Mouse (Mus musculus) limb, embryonic 10.5 days (tissue): ENCODE results near the gene Prim2. TPM values are rescaled to one million over a fixed set of nuclear protein-coding genes. Genes with fewer than 3 reads are reported as not detected.

Experiments used
- DNase-seq: peaks from one replicate; pipeline ENCODE4 v3.0.0-alpha.2; 2017; ENCODE audit warnings: low spot score
- H3K27ac ChIP-seq: fragments of 300-500 bp; sonication (generic); 2 replicates; pipeline ENCODE4 v1.5.1; 2016; ENCODE audit warnings: mild to moderate bottlenecking
- H3K27me3 ChIP-seq: fragments of 300-500 bp; sonication (generic); 2 replicates; pipeline ENCODE4 v1.6.1; 2016; ENCODE audit warnings: low read depth, mild to moderate bottlenecking; ENCODE audit not compliant: poor library complexity, severe bottlenecking
- H3K36me3 ChIP-seq: fragments of 300-500 bp; sonication (generic); 2 replicates; pipeline ENCODE4 v1.6.1; 2016; ENCODE audit warnings: mild to moderate bottlenecking, moderate library complexity
- H3K4me1 ChIP-seq: fragments of 300-500 bp; sonication (generic); 2 replicates; pipeline ENCODE4 v1.6.1; 2016
- H3K4me3 ChIP-seq: fragments of 300-500 bp; sonication (generic); 2 replicates; pipeline ENCODE4 v1.5.1; 2016; ENCODE audit warnings: mild to moderate bottlenecking, moderate library complexity
- H3K9me3 ChIP-seq: fragments of 300-500 bp; sonication (generic); replicated peaks from 2 replicates; pipeline ENCODE4 v1.6.1; 2016; ENCODE audit warnings: mild to moderate bottlenecking
- WGBS: fragments of 180-500 bp; shearing (Covaris S2); methylation state at CpG from one replicate; pipeline ENCODE4 v1.1.7; 2016; 5-methylcytosine and 5-hydroxymethylcytosine counted together
- polyA plus RNA-seq: library from polyadenylated mRNA; unstranded; fragments of >200 nt; fragmentation: Nextera tagmentation; extraction: Ambion mirVana; gene quantifications from 2 replicates; pipeline ENCODE4 v1.2.1, GENCODE M21; 2016

The Prim2 gene
- polyA plus RNA-seq, 1 experiment from 2014 or later = 54.5 TPM

DNA sequence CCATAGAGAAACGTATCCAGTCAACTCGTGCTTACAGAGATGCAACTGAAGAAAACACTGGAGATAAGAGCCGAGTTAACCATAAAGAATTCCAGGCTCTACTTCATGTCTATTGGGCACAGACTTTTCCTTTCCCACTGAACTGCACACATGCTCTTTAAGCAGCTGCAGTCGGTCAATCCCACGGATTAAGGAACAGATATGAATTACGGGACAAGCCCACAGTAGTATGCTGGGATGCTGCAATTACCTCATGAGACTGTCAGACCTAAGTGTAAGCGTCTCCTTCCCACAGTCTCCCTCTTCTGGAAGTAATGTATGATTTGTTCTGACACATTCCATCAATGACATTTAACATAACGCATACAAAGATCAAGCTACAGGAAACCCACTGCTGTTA, 154.5 kb downstream of the Prim2 start:
- Histone ChIP-seq H3K27me3 (no peaks in the 10 kb centered on the region), H3K36me3 (0 out of 2 replicates have a peak, but pooled peaks cover 4% of the 10 kb centered on the region), H3K9me3 (no peaks in the 10 kb centered on the region), H3K27ac (no peak overlapping the region), H3K4me3 (no peak overlapping the region), H3K4me1 (no peaks in the 10 kb centered on the region)
- WGBS = 89% methylated on average over 8 of the region's 8 CpGs
- no peak for DNase-seq

DNA sequence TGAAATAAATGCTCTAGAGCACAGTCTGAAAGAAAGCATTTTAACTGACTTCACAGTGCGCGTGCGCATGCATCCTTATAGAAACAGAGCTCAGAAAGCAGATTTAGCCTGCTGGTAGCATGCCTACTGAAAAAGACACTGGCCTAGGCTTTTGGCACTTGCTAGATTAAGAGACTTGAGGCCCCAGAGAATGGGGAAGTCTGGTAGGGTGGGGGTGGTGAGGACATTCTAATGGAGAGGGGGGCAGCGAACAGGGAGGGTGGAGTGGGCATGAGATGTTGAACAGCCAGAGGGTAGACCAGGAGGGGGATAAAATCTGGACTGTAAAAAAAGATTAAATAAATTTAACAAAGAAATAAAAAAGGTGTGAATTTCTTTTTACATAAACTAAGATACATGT, 158.3 kb downstream of the Prim2 start:
- Histone ChIP-seq H3K27ac (no peak overlapping the region), H3K27me3 (no peaks in the 10 kb centered on the region), H3K4me3 (no peak overlapping the region), H3K36me3 (0 out of 2 replicates have a peak, but pooled peaks cover 4% of the 10 kb centered on the region), H3K9me3 (no peaks in the 10 kb centered on the region), H3K4me1 (no peaks in the 10 kb centered on the region)
- 99% methylated on average over 4 of the region's 4 CpGs for WGBS
- DNase-seq = no peak

DNA sequence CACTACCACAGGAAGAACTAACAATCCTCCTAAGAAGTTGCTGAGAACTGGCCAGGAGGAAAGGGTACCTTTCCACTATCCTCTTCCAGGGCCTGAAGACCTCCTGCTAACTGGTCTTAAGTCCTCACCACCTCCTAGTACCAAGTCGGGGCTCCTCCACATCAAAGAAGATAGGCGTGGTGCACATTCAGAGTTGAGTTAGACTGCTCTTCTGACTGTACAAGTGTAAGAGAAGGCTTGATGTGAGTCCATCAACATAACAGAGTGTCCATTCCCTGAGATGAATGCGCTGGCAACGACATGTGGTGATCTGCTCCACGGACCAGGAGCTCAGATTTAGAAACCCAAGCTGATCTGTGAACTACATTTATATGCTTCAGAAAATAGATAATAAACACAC, 165.2 kb downstream of the Prim2 start:
- 95% methylated on average over 5 of the region's 5 CpGs for WGBS
- Histone ChIP-seq H3K27ac (no peak overlapping the region), H3K4me1 (peaks cover 16% of the 10 kb centered on the region), H3K4me3 (no peak overlapping the region), H3K27me3 (no peaks in the 10 kb centered on the region), H3K36me3 (peaks cover 5% of the 10 kb centered on the region; the same call in 1 of the 2 replicates), H3K9me3 (no peaks in the 10 kb centered on the region)
- DNase-seq = no peak

DNA sequence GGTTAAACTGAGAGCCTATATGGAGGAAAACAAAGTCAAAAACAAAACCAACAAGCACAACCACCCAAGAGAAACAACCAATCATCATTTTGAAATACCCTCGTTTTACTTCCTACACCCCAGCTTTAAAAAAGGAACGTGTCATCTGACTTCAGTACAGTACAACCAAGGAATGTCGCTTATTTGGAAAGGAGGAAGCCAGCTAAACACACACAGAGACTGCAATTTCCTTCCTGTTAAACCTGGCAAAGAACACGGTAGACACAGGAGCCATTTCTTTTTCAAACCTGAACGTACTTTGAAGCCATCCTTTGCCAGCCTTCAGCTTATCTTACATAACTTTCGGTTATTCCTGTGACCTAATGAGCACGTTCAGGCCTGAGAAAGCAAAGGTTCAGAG, 166.7 kb downstream of the Prim2 start:
- H3K4me1 ChIP-seq = peaks cover 16% of the 10 kb centered on the region
- H3K36me3 ChIP-seq = peaks cover 5% of the 10 kb centered on the region; the same call in 1 of the 2 replicates
- no peaks in the 10 kb centered on the region for H3K27me3 ChIP-seq
- no peak overlapping the region for H3K27ac ChIP-seq
- H3K4me3 ChIP-seq = no peak overlapping the region
- H3K9me3 ChIP-seq = no peaks in the 10 kb centered on the region
- WGBS = 69% methylated on average over 7 of the region's 7 CpGs
- DNase-seq = no peak

DNA sequence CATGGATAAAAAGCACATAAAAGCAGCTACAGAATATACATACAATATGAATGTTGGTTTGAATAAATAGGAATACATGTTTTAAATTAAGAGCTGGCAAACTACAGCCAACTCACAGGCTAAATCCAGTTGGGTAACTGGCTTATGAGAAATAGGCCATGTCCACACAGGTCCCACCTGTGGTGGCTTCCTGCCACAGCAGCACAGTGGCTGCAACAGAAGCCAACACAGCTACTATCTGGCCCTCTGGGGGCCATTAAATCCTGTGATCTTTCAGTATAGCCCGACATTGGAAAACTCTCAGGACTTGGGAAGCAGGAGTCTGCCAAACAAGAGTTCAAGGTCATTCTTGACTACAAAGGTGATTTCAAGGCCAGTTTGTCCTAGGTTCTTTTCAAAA, 167.3 kb downstream of the Prim2 start:
- no peak overlapping the region for H3K4me3 ChIP-seq
- H3K27me3 ChIP-seq = no peaks in the 10 kb centered on the region
- no peaks in the 10 kb centered on the region for H3K9me3 ChIP-seq
- H3K27ac ChIP-seq = no peak overlapping the region
- DNase-seq = no peak
- 56% methylated on average over 1 of the region's 1 CpGs for WGBS
- H3K4me1 ChIP-seq = peaks cover 16% of the 10 kb centered on the region
- H3K36me3 ChIP-seq = peaks cover 5% of the 10 kb centered on the region; the same call in 1 of the 2 replicates

DNA sequence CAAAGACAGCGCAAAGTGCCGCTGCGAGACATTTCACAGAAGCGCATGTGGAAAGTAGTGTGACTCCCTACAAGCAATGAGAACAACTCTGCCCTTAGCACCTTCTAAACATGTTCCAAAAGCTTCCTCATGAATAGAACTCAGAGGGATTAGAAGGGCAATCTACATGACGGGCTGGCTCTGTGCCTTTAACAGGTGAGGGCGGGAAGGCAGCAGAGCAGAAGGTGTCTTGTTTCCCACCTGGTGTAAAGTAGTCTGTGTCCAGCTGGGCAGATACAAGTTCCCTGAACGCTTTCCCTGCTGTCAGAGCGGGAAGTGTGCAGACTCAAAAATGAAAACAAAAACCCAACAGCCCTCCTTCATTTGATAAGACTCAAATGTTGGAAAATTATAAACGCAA, 169.5 kb downstream of the Prim2 start:
- H3K9me3 ChIP-seq = no peaks in the 10 kb centered on the region

DNA sequence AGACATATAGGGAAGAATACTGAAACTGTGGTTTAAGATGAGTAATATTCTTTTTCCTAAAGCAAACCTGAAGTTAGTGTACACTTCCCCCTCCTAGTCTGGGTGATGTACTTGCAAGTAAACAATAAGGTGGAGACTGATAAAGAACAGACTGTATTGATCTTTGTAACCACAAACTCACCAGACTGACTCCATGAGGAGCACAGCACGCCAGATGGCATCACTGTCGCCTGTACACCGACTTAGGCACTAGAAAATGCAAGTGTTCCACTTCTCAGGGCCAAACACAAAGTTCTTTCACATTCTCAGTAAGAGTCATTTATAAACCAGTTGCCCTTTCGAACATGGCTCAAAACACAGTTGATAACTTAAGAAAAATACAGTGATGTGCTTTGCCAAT, 170.0 kb downstream of the Prim2 start:
- Histone ChIP-seq H3K36me3 (peaks cover 5% of the 10 kb centered on the region; the same call in 1 of the 2 replicates), H3K4me1 (peaks cover 16% of the 10 kb centered on the region), H3K27ac (no peak overlapping the region), H3K9me3 (no peaks in the 10 kb centered on the region), H3K27me3 (no peaks in the 10 kb centered on the region), H3K4me3 (no peak overlapping the region)
- DNase-seq = no peak
- 89% methylated on average over 4 of the region's 4 CpGs for WGBS

More for the DNA sequence above, 169.5 kb downstream of the Prim2 start:
- DNase-seq = no peak
- no peak overlapping the region for H3K4me3 ChIP-seq
- peaks cover 5% of the 10 kb centered on the region; the same call in 1 of the 2 replicates for H3K36me3 ChIP-seq
- H3K4me1 ChIP-seq = peaks cover 16% of the 10 kb centered on the region
- no peak overlapping the region for H3K27ac ChIP-seq
- 79% methylated on average over 9 of the region's 9 CpGs for WGBS
- H3K27me3 ChIP-seq = no peaks in the 10 kb centered on the region

DNA sequence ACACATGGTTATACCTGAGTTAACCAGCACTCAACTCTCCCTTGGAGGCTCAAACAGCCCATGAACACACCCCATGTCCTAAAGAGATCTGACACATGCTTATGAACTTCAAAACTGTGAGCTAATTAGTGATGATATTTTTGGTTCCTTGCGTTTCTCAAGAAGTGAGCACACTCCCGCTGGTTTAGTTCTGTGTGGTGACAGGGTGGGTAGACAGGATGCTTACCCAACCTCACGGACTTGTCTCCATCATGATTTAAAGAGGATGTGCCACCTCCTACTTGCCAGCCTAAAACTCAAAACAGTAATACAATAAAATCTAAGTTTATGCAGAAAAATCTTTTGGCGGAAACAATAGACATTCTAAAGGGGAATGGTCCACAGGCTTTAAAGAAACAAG, 173.5 kb downstream of the Prim2 start:
- H3K27ac ChIP-seq = no peak overlapping the region

DNA sequence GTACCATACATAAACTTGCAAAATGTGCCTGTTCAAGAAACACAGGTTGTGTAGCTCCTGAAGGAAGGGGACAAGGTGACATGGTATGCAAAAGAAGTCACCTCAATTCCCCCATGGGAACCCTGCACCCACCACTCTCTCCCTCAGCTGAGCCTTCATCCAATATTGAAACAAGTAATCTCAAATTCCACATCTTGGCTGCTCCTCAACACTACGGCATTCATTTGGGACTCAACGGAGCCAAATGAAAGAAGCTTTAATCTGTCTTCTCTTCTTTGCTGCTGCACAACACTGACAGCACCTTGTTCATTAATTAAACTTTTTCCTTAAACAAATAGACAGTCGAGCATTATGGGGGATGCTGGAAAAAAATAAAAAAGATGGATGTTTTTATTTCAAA, 174.0 kb downstream of the Prim2 start:
- no peak overlapping the region for H3K27ac ChIP-seq
- no peak for DNase-seq
- WGBS = 83% methylated on average over 3 of the region's 3 CpGs

More for the DNA sequence above, 173.5 kb downstream of the Prim2 start:
- Histone ChIP-seq H3K36me3 (no peaks in the 10 kb centered on the region), H3K27me3 (no peaks in the 10 kb centered on the region), H3K9me3 (no peaks in the 10 kb centered on the region), H3K4me3 (no peak overlapping the region), H3K4me1 (no peaks in the 10 kb centered on the region)
- DNase-seq = no peak
- WGBS = 90% methylated on average over 4 of the region's 4 CpGs

DNA sequence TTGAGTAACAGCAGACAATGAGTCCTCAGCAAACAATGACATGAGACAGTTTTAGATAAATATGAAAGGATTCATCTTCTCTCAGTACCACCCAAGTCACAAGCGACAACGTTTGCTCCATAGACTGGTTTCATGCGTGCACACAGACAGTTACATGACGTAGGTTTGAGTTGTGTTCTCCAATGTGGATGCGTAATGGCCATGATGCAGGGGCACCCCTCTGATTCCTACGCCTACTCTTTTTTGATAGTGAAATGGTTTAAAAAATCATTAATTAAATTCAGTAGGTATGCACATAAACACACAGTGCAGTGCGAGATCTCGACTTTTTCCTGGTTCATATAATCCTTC, 174.4 kb downstream of the Prim2 start:
- WGBS = 83% methylated on average over 8 of the region's 8 CpGs
- H3K4me3 ChIP-seq = no peak overlapping the region
- H3K4me1 ChIP-seq = no peaks in the 10 kb centered on the region
- no peaks in the 10 kb centered on the region for H3K9me3 ChIP-seq
- H3K27ac ChIP-seq = no peak overlapping the region
- H3K36me3 ChIP-seq = no peaks in the 10 kb centered on the region
- DNase-seq = no peak
- no peaks in the 10 kb centered on the region for H3K27me3 ChIP-seq

More for the DNA sequence above, 174.0 kb downstream of the Prim2 start:
- no peaks in the 10 kb centered on the region for H3K27me3 ChIP-seq
- H3K4me1 ChIP-seq = no peaks in the 10 kb centered on the region
- no peaks in the 10 kb centered on the region for H3K9me3 ChIP-seq
- H3K36me3 ChIP-seq = no peaks in the 10 kb centered on the region
- no peak overlapping the region for H3K4me3 ChIP-seq

DNA sequence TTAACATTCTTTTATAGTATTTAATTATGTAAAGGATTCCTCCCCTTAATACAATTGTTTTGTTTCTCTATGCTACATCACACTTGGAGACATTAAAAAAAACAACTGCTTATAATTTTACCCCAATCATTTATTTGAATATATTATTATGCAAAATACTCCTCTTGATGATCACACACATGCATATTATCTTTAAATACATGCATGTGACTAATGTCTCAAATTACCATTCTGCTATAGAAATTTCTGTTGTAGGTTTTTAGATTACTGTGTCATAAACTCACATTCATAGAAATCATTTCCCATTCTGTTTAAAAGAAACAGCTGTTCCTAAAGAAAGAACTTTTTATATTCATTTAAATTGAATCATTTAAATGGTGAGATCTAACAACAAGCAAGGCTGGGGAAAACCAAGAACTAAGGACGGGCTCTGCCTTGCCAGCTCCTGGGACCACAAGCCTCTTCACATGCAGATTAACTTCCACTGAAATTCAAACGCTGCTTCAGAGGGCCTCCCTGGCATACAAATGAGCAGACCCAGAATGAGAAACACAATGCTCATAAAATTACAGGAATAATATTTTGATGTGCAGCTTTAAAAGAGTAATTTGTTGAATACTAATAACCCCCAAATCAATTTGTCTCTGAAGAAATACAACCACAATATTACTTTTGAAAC, 174.9 kb downstream of the Prim2 start:
- H3K27me3 ChIP-seq = no peaks in the 10 kb centered on the region
- H3K9me3 ChIP-seq = no peaks in the 10 kb centered on the region
- no peaks in the 10 kb centered on the region for H3K36me3 ChIP-seq
- DNase-seq = no peak
- H3K4me1 ChIP-seq = no peaks in the 10 kb centered on the region
- no peak overlapping the region for H3K27ac ChIP-seq
- 49% methylated on average over 2 of the region's 2 CpGs for WGBS
- no peak overlapping the region for H3K4me3 ChIP-seq

DNA sequence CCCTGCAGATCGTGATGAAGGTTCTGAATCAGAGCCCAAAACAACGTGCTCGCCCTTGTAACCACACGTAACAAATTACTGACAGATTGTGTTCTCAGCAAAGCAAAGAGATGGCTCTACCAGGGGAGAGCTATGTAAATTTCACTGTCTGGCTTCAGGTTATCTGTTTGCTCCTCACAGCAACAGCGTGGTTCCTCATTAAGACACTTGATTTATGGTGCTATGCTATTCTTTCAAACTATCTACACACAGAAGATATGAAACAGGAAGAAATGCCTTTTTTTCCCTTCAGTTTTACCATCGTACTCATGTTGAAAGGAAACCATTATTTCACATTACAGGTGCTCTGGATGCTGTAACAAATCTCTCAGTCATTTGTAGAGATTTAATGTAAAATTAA, 179.4 kb downstream of the Prim2 start:
- 83% methylated on average over 6 of the region's 6 CpGs for WGBS
- no peak overlapping the region for H3K4me3 ChIP-seq

DNA sequence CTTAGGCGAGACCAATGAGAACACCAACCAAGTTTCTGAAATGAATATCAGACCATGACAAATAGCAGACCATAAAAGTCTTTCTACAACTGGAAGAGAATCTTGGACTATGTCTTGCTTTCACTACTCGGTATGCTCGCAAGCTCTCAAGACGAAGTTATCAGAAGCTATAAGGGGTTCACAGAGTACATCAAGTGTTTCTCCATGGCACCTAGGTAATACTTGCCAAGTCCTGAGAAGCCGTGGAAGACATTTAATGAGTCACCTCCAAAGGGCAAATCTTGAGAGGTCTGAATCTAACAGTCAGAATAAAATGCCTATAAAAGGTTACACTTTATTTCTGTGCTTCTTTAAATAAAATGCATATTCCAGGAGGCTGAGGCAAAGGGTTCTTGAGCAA, 181.2 kb downstream of the Prim2 start:
- H3K36me3 ChIP-seq = 0 out of 2 replicates have a peak, but pooled peaks cover 5% of the 10 kb centered on the region
- H3K27ac ChIP-seq = no peak overlapping the region
- 95% methylated on average over 5 of the region's 5 CpGs for WGBS
- H3K9me3 ChIP-seq = no peaks in the 10 kb centered on the region
- no peak overlapping the region for H3K4me3 ChIP-seq
- H3K27me3 ChIP-seq = no peaks in the 10 kb centered on the region
- H3K4me1 ChIP-seq = no peaks in the 10 kb centered on the region
- DNase-seq = no peak

More for the DNA sequence above, 179.4 kb downstream of the Prim2 start:
- H3K27me3 ChIP-seq = no peaks in the 10 kb centered on the region
- H3K27ac ChIP-seq = no peak overlapping the region
- H3K4me1 ChIP-seq = no peaks in the 10 kb centered on the region
- H3K9me3 ChIP-seq = no peaks in the 10 kb centered on the region
- H3K36me3 ChIP-seq = no peaks in the 10 kb centered on the region
- no peak for DNase-seq

DNA sequence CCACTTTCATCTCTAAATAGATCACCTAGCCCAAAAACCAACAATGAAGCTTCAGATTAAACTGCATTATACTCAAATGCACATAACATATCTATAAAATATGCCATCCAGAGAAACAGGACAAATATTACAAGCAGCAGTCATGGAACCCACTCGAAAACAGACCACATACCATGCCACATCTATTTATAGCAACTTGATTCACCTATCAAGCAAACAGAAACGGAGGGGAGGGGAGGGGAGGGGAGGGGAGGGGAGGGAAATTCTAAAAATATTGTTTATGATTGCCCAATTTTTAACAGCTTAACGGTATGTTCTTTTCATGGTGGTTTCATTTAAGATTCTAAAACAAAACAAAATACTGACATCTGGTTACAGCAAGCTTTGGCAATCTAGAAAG, 185.8 kb downstream of the Prim2 start:
- 85% methylated on average over 3 of the region's 3 CpGs for WGBS
- H3K36me3 ChIP-seq = 0 out of 2 replicates have a peak, but pooled peaks cover 10% of the 10 kb centered on the region
- H3K9me3 ChIP-seq = no peaks in the 10 kb centered on the region
- no peaks in the 10 kb centered on the region for H3K27me3 ChIP-seq
- no peaks in the 10 kb centered on the region for H3K4me1 ChIP-seq
- DNase-seq = no peak
- no peak overlapping the region for H3K27ac ChIP-seq
- H3K4me3 ChIP-seq = no peak overlapping the region
